Mouse (Mus musculus): ENCODE measurements around the gene Tomm34. TPM values are rescaled to one million over a fixed set of nuclear protein-coding genes. Genes with fewer than 3 reads are reported as not detected.

Tomm34 gene
- 11.5 TPM for polyA plus RNA-seq (2015; fragmentation: Illumina TruSeq; extraction: RNeasy Lipid Tissue Mini Kit (QIAGEN cat#74804); ENCODE audit: insufficient read depth, low read depth, low replicate concordance)

GRCm38 (mm10) chr2:164070765-164071436, at the start of gene Tomm34:
Gene Tomm34, minus strand, starts transcription at chr2:164071169.

GRCm38 (mm10) chr2:164070142-164070764, 716 bp downstream of the Tomm34 start, which contains the start of gene Stk4:
Gene Stk4, plus strand, starts transcription at chr2:164070322.

GRCm38 (mm10) chr2:164025150-164025549, 45.8 kb downstream of the Tomm34 start, which contains the start of gene Pabpc1l:
Gene Pabpc1l, plus strand, starts transcription at chr2:164025450.

Other genes with a start within 250 kb of the Tomm34 start
- gene Kcnk15, start 217.5 kb downstream of the Tomm34 start, polyA plus RNA-seq (2015; fragmentation: Illumina TruSeq; extraction: RNeasy Lipid Tissue Mini Kit (QIAGEN cat#74804); ENCODE audit: insufficient read depth, low read depth, low replicate concordance): not detected
- 1.1 TPM for gene Rims4, start 152.5 kb downstream of the Tomm34 start, polyA plus RNA-seq (2015; fragmentation: Illumina TruSeq; extraction: RNeasy Lipid Tissue Mini Kit (QIAGEN cat#74804); ENCODE audit: insufficient read depth, low read depth, low replicate concordance)
- gene Ywhab, start 76.2 kb downstream of the Tomm34 start, polyA plus RNA-seq (2015; fragmentation: Illumina TruSeq; extraction: RNeasy Lipid Tissue Mini Kit (QIAGEN cat#74804); ENCODE audit: insufficient read depth, low read depth, low replicate concordance): 27.7 TPM
- 1.3 TPM for gene Pabpc1l, start 45.7 kb downstream of the Tomm34 start, polyA plus RNA-seq (2015; fragmentation: Illumina TruSeq; extraction: RNeasy Lipid Tissue Mini Kit (QIAGEN cat#74804); ENCODE audit: insufficient read depth, low read depth, low replicate concordance)
- 4.8 TPM for gene Stk4, start 847 bp downstream of the Tomm34 start, polyA plus RNA-seq (2015; fragmentation: Illumina TruSeq; extraction: RNeasy Lipid Tissue Mini Kit (QIAGEN cat#74804); ENCODE audit: insufficient read depth, low read depth, low replicate concordance)
- gene Kcns1, start 99.9 kb upstream of the Tomm34 start, polyA plus RNA-seq (2015; fragmentation: Illumina TruSeq; extraction: RNeasy Lipid Tissue Mini Kit (QIAGEN cat#74804); ENCODE audit: insufficient read depth, low read depth, low replicate concordance): not detected
- not detected for gene Wfdc5, start 111.6 kb upstream of the Tomm34 start, polyA plus RNA-seq (2015; fragmentation: Illumina TruSeq; extraction: RNeasy Lipid Tissue Mini Kit (QIAGEN cat#74804); ENCODE audit: insufficient read depth, low read depth, low replicate concordance)
- gene Wfdc12, start 119.4 kb upstream of the Tomm34 start, polyA plus RNA-seq (2015; fragmentation: Illumina TruSeq; extraction: RNeasy Lipid Tissue Mini Kit (QIAGEN cat#74804); ENCODE audit: insufficient read depth, low read depth, low replicate concordance): not detected
- gene Wfdc15a, start 129.0 kb upstream of the Tomm34 start, polyA plus RNA-seq (2015; fragmentation: Illumina TruSeq; extraction: RNeasy Lipid Tissue Mini Kit (QIAGEN cat#74804); ENCODE audit: insufficient read depth, low read depth, low replicate concordance): not detected
- 6.6 TPM for gene Wfdc15b, start 150.5 kb upstream of the Tomm34 start, polyA plus RNA-seq (2015; fragmentation: Illumina TruSeq; extraction: RNeasy Lipid Tissue Mini Kit (QIAGEN cat#74804); ENCODE audit: insufficient read depth, low read depth, low replicate concordance)
- not detected for gene Svs2, start 167.3 kb upstream of the Tomm34 start, polyA plus RNA-seq (2015; fragmentation: Illumina TruSeq; extraction: RNeasy Lipid Tissue Mini Kit (QIAGEN cat#74804); ENCODE audit: insufficient read depth, low read depth, low replicate concordance)
- gene Svs3b, start 185.5 kb upstream of the Tomm34 start, polyA plus RNA-seq (2015; fragmentation: Illumina TruSeq; extraction: RNeasy Lipid Tissue Mini Kit (QIAGEN cat#74804); ENCODE audit: insufficient read depth, low read depth, low replicate concordance): not detected
- not detected for gene Svs4, start 207.3 kb upstream of the Tomm34 start, polyA plus RNA-seq (2015; fragmentation: Illumina TruSeq; extraction: RNeasy Lipid Tissue Mini Kit (QIAGEN cat#74804); ENCODE audit: insufficient read depth, low read depth, low replicate concordance)
- not detected for gene Svs3a, start 218.1 kb upstream of the Tomm34 start, polyA plus RNA-seq (2015; fragmentation: Illumina TruSeq; extraction: RNeasy Lipid Tissue Mini Kit (QIAGEN cat#74804); ENCODE audit: insufficient read depth, low read depth, low replicate concordance)
- gene Svs6, start 245.6 kb upstream of the Tomm34 start, polyA plus RNA-seq (2015; fragmentation: Illumina TruSeq; extraction: RNeasy Lipid Tissue Mini Kit (QIAGEN cat#74804); ENCODE audit: insufficient read depth, low read depth, low replicate concordance): not detected

Data from pancreas, adult 10 weeks (tissue).